Mouse (Mus musculus): ENCODE results near the gene Auts2.

Auts2 gene

GRCm38 (mm10) chr5:131643176-131644174, 899.7 kb downstream of the Auts2 start:
- in situ Hi-C loops (cut with MboI; ENCODE audit: low sequenced_read_pairs) = no loop called here

- in situ Hi-C loops (cut with MboI; ENCODE audit: low sequenced_read_pairs) = no loop called here
These were observed 900.4 kb downstream of the Auts2 start for GRCm38 (mm10) chr5:131642752-131643151.

- in situ Hi-C loops (cut with MboI; ENCODE audit: low sequenced_read_pairs) = no loop called here
These were observed 906.7 kb downstream of the Auts2 start for GRCm38 (mm10) chr5:131636431-131636830.

GRCm38 (mm10) chr5:131634731-131635130, 908.4 kb downstream of the Auts2 start:
- in situ Hi-C loops (cut with MboI; ENCODE audit: low sequenced_read_pairs) = no loop called here

- in situ Hi-C loops (cut with MboI; ENCODE audit: low sequenced_read_pairs) = no loop called here
These were observed 911.2 kb downstream of the Auts2 start for GRCm38 (mm10) chr5:131631998-131632379.

GRCm38 (mm10) chr5:131631038-131631997, 911.8 kb downstream of the Auts2 start:
- in situ Hi-C loops (cut with MboI; ENCODE audit: low sequenced_read_pairs) = no loop called here

GRCm38 (mm10) chr5:131630577-131630976, 912.6 kb downstream of the Auts2 start:
- in situ Hi-C loops (cut with MboI; ENCODE audit: low sequenced_read_pairs) = no loop called here

GRCm38 (mm10) chr5:131616113-131616876, 926.8 kb downstream of the Auts2 start:
- in situ Hi-C loops (cut with MboI; ENCODE audit: low sequenced_read_pairs) = no loop called here

GRCm38 (mm10) chr5:131614238-131614637, 928.9 kb downstream of the Auts2 start:
- in situ Hi-C loops (cut with MboI; ENCODE audit: low sequenced_read_pairs) = no loop called here

- in situ Hi-C loops (cut with MboI; ENCODE audit: low sequenced_read_pairs) = no loop called here
These were observed 929.8 kb downstream of the Auts2 start for GRCm38 (mm10) chr5:131613301-131613700.

- in situ Hi-C loops (cut with MboI; ENCODE audit: low sequenced_read_pairs) = no loop called here
These were observed 932.4 kb downstream of the Auts2 start for GRCm38 (mm10) chr5:131610702-131611101.

GRCm38 (mm10) chr5:131606786-131607185, 936.4 kb downstream of the Auts2 start:
- in situ Hi-C loops (cut with MboI; ENCODE audit: low sequenced_read_pairs) = no loop called here

- in situ Hi-C loops (cut with MboI; ENCODE audit: low sequenced_read_pairs) = no loop called here
These were observed 941.0 kb downstream of the Auts2 start for GRCm38 (mm10) chr5:131601934-131602692.

- in situ Hi-C loops (cut with MboI; ENCODE audit: low sequenced_read_pairs) = no loop called here
These were observed 942.6 kb downstream of the Auts2 start for GRCm38 (mm10) chr5:131600325-131601125.

- in situ Hi-C loops (cut with MboI; ENCODE audit: low sequenced_read_pairs) = no loop called here
These were observed 945.6 kb downstream of the Auts2 start for GRCm38 (mm10) chr5:131597503-131597902.

- in situ Hi-C loops (cut with MboI; ENCODE audit: low sequenced_read_pairs) = no loop called here
These were observed 946.6 kb downstream of the Auts2 start for GRCm38 (mm10) chr5:131596591-131596990.

- in situ Hi-C loops (cut with MboI; ENCODE audit: low sequenced_read_pairs) = no loop called here
These were observed 947.4 kb downstream of the Auts2 start for GRCm38 (mm10) chr5:131595730-131596129.

- in situ Hi-C loops (cut with MboI; ENCODE audit: low sequenced_read_pairs) = no loop called here
These were observed 948.5 kb downstream of the Auts2 start for GRCm38 (mm10) chr5:131594597-131594996.

- in situ Hi-C loops (cut with MboI; ENCODE audit: low sequenced_read_pairs) = no loop called here
These were observed 949.9 kb downstream of the Auts2 start for GRCm38 (mm10) chr5:131593261-131593660.

All from CH12F3 (cell line).